Mouse (Mus musculus): ENCODE data around the gene Slc3a1. TPM values are rescaled to one million over a fixed set of nuclear protein-coding genes. Genes with fewer than 3 reads are reported as not detected.
A peak's percentile ranks its signal among the peaks of the same experiment; 100 is the strongest.

The Slc3a1 gene
- polyA plus RNA-seq, 1 experiment from 2014 or later: 0.58 TPM

GRCm38 (mm10) chr17:84999636-85000035 is 28.5 kb upstream of the Slc3a1 start:
- H3K36me3 ChIP-seq (ENCODE audit: control insufficient read depth, insufficient read depth, low read length): peaks cover 5% of the 10 kb centered on the region; the same call in 1 of the 2 replicates
- H3K9ac ChIP-seq (replicated peaks; ENCODE audit: low read depth, low read length): no peak overlapping the region
- H3K9me3 ChIP-seq (ENCODE audit: control insufficient read depth, low read depth, low read length): no peaks in the 10 kb centered on the region
- no peak for ATAC-seq (ENCODE audit: insufficient number of reproducible peaks, insufficient read depth, low FRiP score, low read depth)
- no peaks in the 10 kb centered on the region for H3K27me3 ChIP-seq (ENCODE audit: control insufficient read depth, insufficient read depth, low read length)
- H3K4me3 ChIP-seq (ENCODE audit: low read depth, low read length): no peak overlapping the region
- WGBS: 89% methylated on average over 10 of the region's 10 CpGs
- H3K27ac ChIP-seq (ENCODE audit: low read length): no peak overlapping the region
- no peak overlapping the region for H3K4me2 ChIP-seq (replicated peaks; ENCODE audit: low read depth, low read length)
- no peaks in the 10 kb centered on the region for H3K4me1 ChIP-seq (ENCODE audit: control insufficient read depth, insufficient read depth, low read length)

- H3K9me3 ChIP-seq (ENCODE audit: control insufficient read depth, low read depth, low read length): no peaks in the 10 kb centered on the region
- H3K4me3 ChIP-seq (ENCODE audit: low read depth, low read length): no peak overlapping the region
- no peak overlapping the region for H3K4me2 ChIP-seq (replicated peaks; ENCODE audit: low read depth, low read length)
- H3K27ac ChIP-seq (ENCODE audit: low read length): no peak overlapping the region
- WGBS: 86% methylated on average over 6 of the region's 6 CpGs
- H3K27me3 ChIP-seq (ENCODE audit: control insufficient read depth, insufficient read depth, low read length): no peaks in the 10 kb centered on the region
- no peaks in the 10 kb centered on the region for H3K4me1 ChIP-seq (ENCODE audit: control insufficient read depth, insufficient read depth, low read length)
- no peak for ATAC-seq (ENCODE audit: insufficient number of reproducible peaks, insufficient read depth, low FRiP score, low read depth)
- peaks cover 5% of the 10 kb centered on the region; the same call in 1 of the 2 replicates for H3K36me3 ChIP-seq (ENCODE audit: control insufficient read depth, insufficient read depth, low read length)
- no peak overlapping the region for H3K9ac ChIP-seq (replicated peaks; ENCODE audit: low read depth, low read length)
These were observed 14.7 kb upstream of the Slc3a1 start for GRCm38 (mm10) chr17:85013485-85013884.

DNA sequence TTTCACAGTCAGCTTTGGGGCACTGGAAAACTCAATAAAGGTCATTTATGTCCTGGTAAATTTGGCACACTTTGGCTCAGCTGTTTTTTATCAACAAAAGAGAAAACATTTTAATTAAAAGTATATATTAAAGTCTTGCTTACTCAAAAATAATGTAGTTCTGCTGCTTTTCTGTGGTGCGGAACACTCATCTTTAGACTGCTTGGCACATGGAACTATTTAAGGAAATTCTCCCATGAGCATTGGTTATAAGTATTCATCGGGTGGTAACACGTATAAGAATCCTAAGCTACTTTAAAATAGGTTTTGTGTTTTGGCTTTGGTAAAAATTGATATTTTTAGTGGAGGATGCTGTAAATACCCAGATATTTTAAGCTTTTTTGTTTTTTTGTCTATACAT is 13.5 kb upstream of the Slc3a1 start:
- Histone ChIP-seq H3K9ac (replicated peaks; ENCODE audit: low read depth, low read length) (no peak overlapping the region), H3K9me3 (ENCODE audit: control insufficient read depth, low read depth, low read length) (no peaks in the 10 kb centered on the region), H3K4me2 (replicated peaks; ENCODE audit: low read depth, low read length) (no peak overlapping the region)

DNA sequence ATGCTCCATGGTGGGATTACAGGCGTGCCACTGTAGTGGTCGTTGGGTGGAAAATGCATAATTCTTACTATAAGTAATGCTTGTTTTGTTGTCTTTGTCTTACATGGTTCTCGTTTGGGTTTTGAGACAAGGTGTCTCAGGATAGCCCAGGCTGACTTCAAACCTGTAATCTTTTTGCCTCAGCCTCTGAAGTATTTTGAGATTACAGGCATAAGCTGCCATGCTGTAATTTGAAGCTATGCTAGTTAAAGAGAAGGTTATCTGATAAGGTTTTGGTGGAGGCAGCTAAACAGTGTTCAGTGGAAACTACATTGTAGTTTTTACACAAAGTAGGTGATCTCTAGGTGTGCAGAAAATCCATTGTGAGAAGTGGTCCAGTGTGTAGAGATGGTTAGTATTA is 9.8 kb upstream of the Slc3a1 start:
- no peaks in the 10 kb centered on the region for H3K36me3 ChIP-seq (ENCODE audit: control insufficient read depth, insufficient read depth, low read length)
- H3K9me3 ChIP-seq (ENCODE audit: control insufficient read depth, low read depth, low read length): no peaks in the 10 kb centered on the region
- no peak overlapping the region for H3K4me2 ChIP-seq (replicated peaks; ENCODE audit: low read depth, low read length)
- H3K9ac ChIP-seq (replicated peaks; ENCODE audit: low read depth, low read length): no peak overlapping the region
- WGBS: 91% methylated on average over 3 of the region's 3 CpGs
- no peaks in the 10 kb centered on the region for H3K27me3 ChIP-seq (ENCODE audit: control insufficient read depth, insufficient read depth, low read length)
- ATAC-seq (ENCODE audit: insufficient number of reproducible peaks, insufficient read depth, low FRiP score, low read depth): no peak
- no peak overlapping the region for H3K27ac ChIP-seq (ENCODE audit: low read length)
- 0 out of 2 replicates have a peak, but pooled peaks cover 2% of the 10 kb centered on the region for H3K4me1 ChIP-seq (ENCODE audit: control insufficient read depth, insufficient read depth, low read length)
- no peak overlapping the region for H3K4me3 ChIP-seq (ENCODE audit: low read depth, low read length)

More for the DNA sequence above, 13.5 kb upstream of the Slc3a1 start:
- ATAC-seq (ENCODE audit: insufficient number of reproducible peaks, insufficient read depth, low FRiP score, low read depth): no peak
- Histone ChIP-seq H3K4me3 (ENCODE audit: low read depth, low read length) (no peak overlapping the region), H3K27ac (ENCODE audit: low read length) (no peak overlapping the region), H3K36me3 (ENCODE audit: control insufficient read depth, insufficient read depth, low read length) (peaks cover 2% of the 10 kb centered on the region; the same call in 1 of the 2 replicates), H3K4me1 (ENCODE audit: control insufficient read depth, insufficient read depth, low read length) (no peaks in the 10 kb centered on the region), H3K27me3 (ENCODE audit: control insufficient read depth, insufficient read depth, low read length) (no peaks in the 10 kb centered on the region)
- 91% methylated on average over 3 of the region's 3 CpGs for WGBS

- no peak for ATAC-seq (ENCODE audit: insufficient number of reproducible peaks, insufficient read depth, low FRiP score, low read depth)
- no peaks in the 10 kb centered on the region for H3K27me3 ChIP-seq (ENCODE audit: control insufficient read depth, insufficient read depth, low read length)
- H3K36me3 ChIP-seq (ENCODE audit: control insufficient read depth, insufficient read depth, low read length): no peaks in the 10 kb centered on the region
- H3K27ac ChIP-seq (ENCODE audit: low read length): no peak overlapping the region
- no peak overlapping the region for H3K4me3 ChIP-seq (ENCODE audit: low read depth, low read length)
- 79% methylated on average over 5 of the region's 5 CpGs for WGBS
- H3K9ac ChIP-seq (replicated peaks; ENCODE audit: low read depth, low read length): no peak overlapping the region
- H3K9me3 ChIP-seq (ENCODE audit: control insufficient read depth, low read depth, low read length): no peaks in the 10 kb centered on the region
- 0 out of 2 replicates have a peak, but pooled peaks cover 3% of the 10 kb centered on the region for H3K4me1 ChIP-seq (ENCODE audit: control insufficient read depth, insufficient read depth, low read length)
- H3K4me2 ChIP-seq (replicated peaks; ENCODE audit: low read depth, low read length): no peak overlapping the region
These were observed 9.4 kb upstream of the Slc3a1 start for GRCm38 (mm10) chr17:85018794-85019193.

DNA sequence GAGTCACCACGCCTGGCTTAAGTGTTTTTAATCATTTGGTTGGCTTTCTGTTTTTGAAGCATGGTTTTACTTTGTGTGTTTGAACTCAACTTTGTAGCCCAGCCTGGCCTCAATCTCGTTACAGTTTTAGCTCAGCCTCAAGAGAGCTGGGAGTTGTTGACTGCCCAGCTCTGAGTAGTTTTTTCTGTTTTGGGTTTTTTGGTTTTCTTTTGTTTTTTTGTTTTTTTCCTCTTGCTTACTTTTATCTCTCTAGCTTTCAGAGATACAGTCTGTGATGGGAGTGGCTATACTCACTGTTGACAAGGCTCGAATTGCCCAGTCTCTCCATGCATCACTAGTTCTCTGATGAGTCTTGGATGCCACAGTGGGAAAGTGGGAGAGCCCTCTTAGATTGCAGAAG is 7.8 kb upstream of the Slc3a1 start:
- H3K4me2 ChIP-seq (replicated peaks; ENCODE audit: low read depth, low read length): no peak overlapping the region
- WGBS: 88% methylated on average over 3 of the region's 3 CpGs
- H3K36me3 ChIP-seq (ENCODE audit: control insufficient read depth, insufficient read depth, low read length): no peaks in the 10 kb centered on the region
- H3K4me1 ChIP-seq (ENCODE audit: control insufficient read depth, insufficient read depth, low read length): 0 out of 2 replicates have a peak, but pooled peaks cover 3% of the 10 kb centered on the region
- H3K27ac ChIP-seq (ENCODE audit: low read length): no peak overlapping the region
- no peak overlapping the region for H3K9ac ChIP-seq (replicated peaks; ENCODE audit: low read depth, low read length)
- H3K9me3 ChIP-seq (ENCODE audit: control insufficient read depth, low read depth, low read length): no peaks in the 10 kb centered on the region
- no peak for ATAC-seq (ENCODE audit: insufficient number of reproducible peaks, insufficient read depth, low FRiP score, low read depth)
- H3K4me3 ChIP-seq (ENCODE audit: low read depth, low read length): no peak overlapping the region
- H3K27me3 ChIP-seq (ENCODE audit: control insufficient read depth, insufficient read depth, low read length): no peaks in the 10 kb centered on the region

GRCm38 (mm10) chr17:85023247-85024167 is 4.7 kb upstream of the Slc3a1 start:
- H3K27me3 ChIP-seq (ENCODE audit: control insufficient read depth, insufficient read depth, low read length): no peaks in the 10 kb centered on the region
- ATAC-seq (ENCODE audit: insufficient number of reproducible peaks, insufficient read depth, low FRiP score, low read depth): peak; percentile 46
- WGBS: 49% methylated on average over 22 of the region's 22 CpGs
- no peaks in the 10 kb centered on the region for H3K36me3 ChIP-seq (ENCODE audit: control insufficient read depth, insufficient read depth, low read length)
- H3K4me2 ChIP-seq (replicated peaks; ENCODE audit: low read depth, low read length): no peak overlapping the region; the same call in 1 of the 2 replicates
- H3K4me3 ChIP-seq (ENCODE audit: low read depth, low read length): no peak overlapping the region
- H3K9me3 ChIP-seq (ENCODE audit: control insufficient read depth, low read depth, low read length): no peaks in the 10 kb centered on the region
- 0 out of 2 replicates have a peak, but pooled peaks cover 5% of the 10 kb centered on the region for H3K4me1 ChIP-seq (ENCODE audit: control insufficient read depth, insufficient read depth, low read length)
- no peak overlapping the region for H3K9ac ChIP-seq (replicated peaks; ENCODE audit: low read depth, low read length)
- peak overlapping the region; percentile 22; the same call in 1 of the 2 replicates for H3K27ac ChIP-seq (ENCODE audit: low read length)

- Histone ChIP-seq H3K4me1 (ENCODE audit: control insufficient read depth, insufficient read depth, low read length) (0 out of 2 replicates have a peak, but pooled peaks cover 5% of the 10 kb centered on the region), H3K9me3 (ENCODE audit: control insufficient read depth, low read depth, low read length) (no peaks in the 10 kb centered on the region), H3K4me2 (replicated peaks; ENCODE audit: low read depth, low read length) (no peak overlapping the region; the same call in 1 of the 2 replicates), H3K4me3 (ENCODE audit: low read depth, low read length) (no peak overlapping the region), H3K27ac (ENCODE audit: low read length) (peak overlapping the region; percentile 22; the same call in 1 of the 2 replicates), H3K27me3 (ENCODE audit: control insufficient read depth, insufficient read depth, low read length) (no peaks in the 10 kb centered on the region), H3K36me3 (ENCODE audit: control insufficient read depth, insufficient read depth, low read length) (no peaks in the 10 kb centered on the region), H3K9ac (replicated peaks; ENCODE audit: low read depth, low read length) (no peak overlapping the region)
- WGBS: 75% methylated on average over 8 of the region's 8 CpGs
- no peak for ATAC-seq (ENCODE audit: insufficient number of reproducible peaks, insufficient read depth, low FRiP score, low read depth)
These were observed 3.9 kb upstream of the Slc3a1 start for GRCm38 (mm10) chr17:85024237-85024636.

Measured in stomach, embryonic 14.5 days (tissue).